Mouse (Mus musculus): ENCODE measurements around the gene Blm. TPM values are rescaled to one million over a fixed set of nuclear protein-coding genes. Genes with fewer than 3 reads are reported as not detected.

The Blm gene
- total RNA-seq (2021): 1 to 10 TPM in 1 of 2 experiments, under 1 TPM in 1; 0.86 to 2.2 TPM
- long read RNA-seq, experiment 1: 0 reads
- long read RNA-seq, experiment 2, partial matches to known transcripts: 0 of 1 reads
- long read RNA-seq, experiment 2, other reads (novel, unspliced or antisense): 1 of 1 reads

DNA sequence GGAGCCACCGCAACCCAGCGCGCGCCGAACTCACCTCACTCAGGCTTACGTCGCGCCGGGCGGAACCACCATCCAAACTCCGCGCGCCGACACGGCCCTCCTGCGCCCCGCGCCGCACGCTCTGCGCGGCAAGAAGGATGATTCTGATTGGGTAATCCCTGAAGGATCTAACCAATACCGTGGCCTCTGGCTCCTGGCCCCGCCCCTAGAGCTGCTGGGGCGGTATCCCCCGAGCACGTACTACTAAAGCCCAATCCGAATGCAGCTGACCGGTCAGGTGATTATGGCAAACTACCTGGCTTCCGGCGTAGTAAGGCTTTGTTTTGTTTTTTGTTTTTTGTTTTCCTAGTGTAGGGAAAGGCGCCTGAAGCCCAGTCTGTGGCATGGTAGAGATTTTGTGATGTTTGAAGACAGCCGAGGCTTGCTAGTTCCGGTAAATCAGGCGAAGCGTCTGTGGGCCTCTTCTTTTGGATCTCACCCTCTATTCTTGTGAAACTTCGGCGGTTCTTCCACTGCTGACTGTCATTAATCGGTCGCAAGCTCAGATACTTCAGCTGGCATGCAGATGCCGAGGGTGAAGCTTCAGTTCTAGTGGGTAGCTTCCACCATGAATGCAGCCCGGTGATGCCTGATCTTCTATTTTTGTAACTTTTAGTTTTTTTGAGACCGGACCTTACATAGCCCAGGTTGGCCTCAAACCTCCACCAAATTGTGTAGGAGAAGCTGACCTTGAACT, at the start of gene Blm:
Blm (minus strand) TSS at position 111 of the 736 bp plus-strand sequence.
- DNase-seq (ENCODE audit: low spot score in 2 of 2): peak; percentile 86 to 88

GRCm38 (mm10) chr7:80583981-80584380, 49.1 kb upstream of the Blm start:
- DNase-seq (ENCODE audit: low spot score in 2 of 2): peak in 1 of 2 experiments; percentile 44

DNA sequence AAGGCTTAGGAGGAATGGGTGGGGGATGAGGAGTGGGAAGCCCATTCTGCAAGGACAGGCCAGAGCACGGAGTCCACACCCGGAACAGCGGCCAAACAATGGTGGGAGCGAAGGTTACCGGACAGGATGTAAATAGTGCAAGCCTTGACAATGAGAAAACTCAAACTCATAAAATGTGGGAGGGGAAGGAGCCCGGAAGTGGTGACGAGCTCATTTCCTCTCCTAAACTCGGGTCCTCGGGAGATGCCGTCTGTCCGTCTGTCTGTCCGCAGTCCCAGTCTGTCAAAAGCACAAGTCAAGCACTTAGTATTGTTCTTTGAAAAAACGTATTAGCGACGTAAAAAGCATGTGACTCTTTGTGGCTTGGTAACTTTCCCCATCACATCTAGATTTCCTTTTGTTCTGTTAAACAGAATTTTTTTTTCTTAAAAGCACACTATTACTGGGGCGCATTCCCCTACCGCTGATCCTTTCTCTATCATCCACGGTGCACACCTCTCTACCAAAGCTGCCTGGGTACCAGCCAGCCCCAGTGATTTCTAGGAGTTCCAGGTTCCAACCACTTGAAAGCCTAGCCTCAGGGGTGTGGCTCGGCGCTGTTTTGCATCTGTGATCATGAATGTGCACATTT, 48.0 kb upstream of the Blm start:
- DNase-seq (ENCODE audit: low spot score in 2 of 2): no peak

DNA sequence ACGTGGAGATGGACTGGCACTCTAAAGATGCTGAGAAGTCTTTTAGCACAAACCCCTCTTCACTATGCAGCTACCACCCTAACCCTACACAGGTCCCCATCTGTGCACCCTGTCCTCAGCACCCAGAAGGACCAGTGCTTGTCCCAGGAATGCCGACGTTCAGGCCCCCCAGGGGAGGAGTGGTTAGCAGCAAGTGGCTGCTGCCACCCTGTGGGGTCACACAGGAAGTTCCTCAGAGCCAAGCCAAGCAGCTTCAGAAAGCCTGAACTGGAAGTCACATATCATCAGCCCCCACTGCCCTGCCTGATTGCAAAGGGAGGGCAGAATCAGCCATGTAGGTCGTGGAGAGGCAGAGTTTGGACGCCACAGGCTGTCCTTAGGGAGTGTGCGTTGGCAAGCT, 45.4 kb upstream of the Blm start:
- no peak for DNase-seq (ENCODE audit: low spot score in 2 of 2)

DNA sequence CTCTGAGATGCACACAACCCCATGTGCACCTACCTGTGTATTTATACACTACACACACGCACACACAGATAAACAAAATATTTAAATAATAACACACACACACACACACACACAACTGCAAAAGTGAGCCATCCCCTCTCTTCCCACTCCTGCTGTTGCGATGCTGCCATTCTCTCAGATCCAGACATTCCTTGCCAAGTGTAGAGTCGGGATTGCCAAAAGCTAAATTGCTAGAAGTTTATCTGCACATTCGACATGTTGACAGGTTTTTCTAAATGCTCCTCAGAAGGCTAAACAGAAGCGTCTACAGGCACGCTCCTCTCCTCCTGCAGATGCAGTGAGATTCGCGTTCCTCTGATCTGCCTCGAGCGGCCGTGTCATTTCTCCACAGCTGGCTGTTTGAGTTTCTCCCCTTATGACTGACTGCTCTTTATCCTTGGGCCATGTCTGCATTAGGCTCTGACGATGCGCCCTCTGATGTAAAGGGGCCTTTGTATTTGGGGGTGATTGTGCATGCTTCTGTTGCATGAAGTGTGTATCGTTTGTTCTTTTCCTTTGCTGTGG, 42.6 kb upstream of the Blm start:
- DNase-seq (ENCODE audit: low spot score in 2 of 2): no peak

DNA sequence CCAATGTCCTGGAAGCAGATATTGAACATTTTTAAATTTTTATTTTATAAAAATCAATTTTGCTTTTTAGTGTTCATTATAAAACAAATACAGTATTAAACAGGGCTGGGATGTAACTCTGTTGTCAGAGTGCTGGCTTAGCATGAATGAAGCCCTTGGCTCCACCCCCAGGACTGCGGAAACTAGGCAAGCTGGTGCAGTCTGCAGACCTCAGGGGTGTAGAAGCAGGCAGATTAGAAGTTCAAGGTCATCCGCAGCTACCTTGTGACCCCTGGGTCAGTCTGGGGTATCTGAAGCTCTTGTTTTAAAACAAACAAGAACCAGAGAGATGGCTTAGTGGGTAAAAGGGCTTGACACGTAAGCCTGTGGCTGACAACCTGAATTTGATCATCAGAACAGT, 41.7 kb upstream of the Blm start:
- no peak for DNase-seq (ENCODE audit: low spot score in 2 of 2)

- DNase-seq (ENCODE audit: low spot score in 2 of 2): no peak
These were observed 40.8 kb upstream of the Blm start for GRCm38 (mm10) chr7:80575750-80576149.

DNA sequence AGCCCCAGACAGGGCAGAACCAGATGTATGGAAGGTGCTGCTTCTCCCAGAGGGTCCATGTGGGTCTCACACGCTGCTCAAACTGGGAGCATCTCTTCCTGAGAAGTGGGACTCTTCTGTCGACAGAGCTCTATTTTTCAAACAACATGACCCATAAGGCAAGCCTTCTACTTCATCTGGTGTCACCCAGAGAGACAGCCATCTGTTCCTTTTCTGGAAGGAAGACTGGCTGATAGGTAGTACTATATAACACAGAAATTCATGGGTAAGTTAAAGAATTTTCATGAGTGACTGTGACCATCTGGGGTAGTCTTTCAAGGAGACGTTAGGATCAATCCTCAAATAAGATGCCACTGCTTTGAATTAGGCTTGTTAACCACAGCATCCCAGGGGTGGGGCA, 38.2 kb upstream of the Blm start:
- DNase-seq (ENCODE audit: low spot score in 2 of 2): no peak

- no peak for DNase-seq (ENCODE audit: low spot score in 2 of 2)
These were observed 33.1 kb upstream of the Blm start for GRCm38 (mm10) chr7:80567982-80568381.

GRCm38 (mm10) chr7:80561931-80562330, 27.0 kb upstream of the Blm start:
- no peak for DNase-seq (ENCODE audit: low spot score in 2 of 2)

GRCm38 (mm10) chr7:80561271-80561670, 26.4 kb upstream of the Blm start:
- peak in 1 of 2 experiments; percentile 34 for DNase-seq (ENCODE audit: low spot score in 2 of 2)

GRCm38 (mm10) chr7:80558572-80558971, 23.7 kb upstream of the Blm start:
- no peak for DNase-seq (ENCODE audit: low spot score in 2 of 2)

DNA sequence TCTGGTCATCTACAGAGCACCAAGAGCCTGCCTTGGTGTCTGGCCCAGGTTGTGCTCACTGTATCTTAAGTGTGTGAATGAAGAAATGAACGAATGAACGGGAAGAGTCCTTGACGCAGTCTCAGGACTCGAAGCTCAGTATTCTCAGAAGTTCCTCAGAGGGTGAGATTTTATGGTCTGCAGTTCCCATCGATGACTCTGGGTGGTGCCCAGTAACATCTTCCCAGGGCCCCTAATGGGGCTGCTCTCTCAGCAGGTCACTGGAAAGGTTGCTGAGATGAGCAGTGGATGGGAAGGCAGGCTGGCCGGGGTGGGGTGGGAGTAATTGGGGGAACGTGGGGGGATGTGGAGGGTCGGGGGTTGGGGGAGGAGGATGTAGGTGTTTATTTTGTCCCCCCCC, 23.2 kb upstream of the Blm start:
- no peak for DNase-seq (ENCODE audit: low spot score in 2 of 2)

- no peak for DNase-seq (ENCODE audit: low spot score in 2 of 2)
These were observed 22.2 kb upstream of the Blm start for GRCm38 (mm10) chr7:80557161-80557560.

GRCm38 (mm10) chr7:80556166-80556565, 21.2 kb upstream of the Blm start:
- DNase-seq (ENCODE audit: low spot score in 2 of 2): no peak

DNA sequence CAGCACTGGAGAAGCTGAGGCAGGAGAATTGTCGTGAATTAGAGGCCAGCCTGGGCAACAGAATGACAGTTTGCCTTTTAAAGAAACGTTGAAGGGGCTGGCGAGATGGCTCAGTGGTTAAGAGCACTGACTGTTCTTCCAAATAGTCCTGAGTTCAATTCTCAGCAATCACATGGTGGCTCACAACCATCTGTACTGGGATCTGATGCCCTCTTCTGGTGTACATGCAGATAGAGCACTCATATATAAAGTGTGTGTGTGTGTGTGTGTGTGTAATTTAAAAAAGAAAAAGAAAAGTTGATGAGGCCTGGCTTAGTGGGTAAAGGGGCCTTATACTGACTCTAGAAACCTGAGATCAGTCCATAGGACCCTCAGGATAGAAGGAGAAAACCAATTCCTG, 20.2 kb upstream of the Blm start:
- no peak for DNase-seq (ENCODE audit: low spot score in 2 of 2)

- no peak for DNase-seq (ENCODE audit: low spot score in 2 of 2)
These were observed 19.5 kb upstream of the Blm start for GRCm38 (mm10) chr7:80554180-80555021.

- DNase-seq (ENCODE audit: low spot score in 2 of 2): no peak
These were observed 13.8 kb upstream of the Blm start for GRCm38 (mm10) chr7:80548513-80549260.

DNA sequence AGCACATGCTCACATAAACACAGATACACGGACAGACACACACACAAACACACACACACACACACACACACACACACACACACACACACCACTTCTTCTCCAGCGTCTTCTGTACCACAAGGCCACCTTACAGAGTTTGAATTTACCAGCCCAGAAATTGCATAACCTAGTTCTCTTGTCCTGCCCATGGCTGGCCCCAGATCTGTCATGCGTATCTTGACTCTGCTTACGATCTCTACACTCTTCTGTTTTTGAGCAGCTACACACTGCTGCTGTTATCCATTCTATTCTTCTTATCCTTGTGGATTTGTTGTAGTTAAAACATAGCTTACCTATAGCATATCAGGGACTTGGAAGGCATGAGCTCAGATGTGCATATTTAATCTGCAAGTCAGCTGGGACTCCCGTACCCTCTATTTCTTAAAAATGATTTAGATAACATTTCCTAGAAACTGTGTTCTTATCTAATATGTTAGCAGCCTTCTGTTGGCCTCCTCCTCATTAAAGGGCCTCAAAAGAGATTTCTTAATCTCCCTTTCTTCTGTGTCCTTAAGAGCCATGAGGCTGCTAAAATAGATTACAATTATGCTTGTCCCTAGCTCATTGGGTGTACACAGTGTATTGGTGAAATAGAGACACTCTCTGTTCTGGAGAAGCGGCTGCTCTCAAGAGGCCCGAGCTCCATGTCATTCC, 7.4 kb upstream of the Blm start:
- DNase-seq (ENCODE audit: low spot score in 2 of 2): no peak

- DNase-seq (ENCODE audit: low spot score in 2 of 2): no peak
These were observed 4.7 kb upstream of the Blm start for GRCm38 (mm10) chr7:80539581-80539980.
